Mouse (Mus musculus): ENCODE results near the gene Rnf227. TPM values are rescaled to one million over a fixed set of nuclear protein-coding genes. Genes with fewer than 3 reads are reported as not detected.

The Rnf227 gene
- polyA plus RNA-seq, 1 experiment from 2014 or later = 6.6 TPM

GRCm38 (mm10) chr11:69381356-69381755 lies 41.1 kb downstream of the Rnf227 start:
- WGBS = 67% methylated on average over 6 of the region's 6 CpGs
- Histone ChIP-seq H3K4me2 (ENCODE audit: low read length) (no peak overlapping the region), H3K4me3 (ENCODE audit: control insufficient read depth in 1 of 2, insufficient read depth in 1 of 2, low read depth in 1 of 2, low read length in 2 of 2) (no peak overlapping the region), H3K9ac (ENCODE audit: low read length) (no peak overlapping the region), H3K36me3 (ENCODE audit: control insufficient read depth, insufficient read depth, low read length) (0 out of 2 replicates have a peak, but pooled peaks cover 4% of the 10 kb centered on the region), H3K27me3 (ENCODE audit: control insufficient read depth, insufficient read depth, low read length) (no peaks in the 10 kb centered on the region), H3K27ac (replicated peaks in 1 of 2; ENCODE audit: control insufficient read depth in 1 of 2, insufficient read depth in 1 of 2, low read depth in 2 of 2, low read length in 2 of 2) (no peak overlapping the region), H3K9me3 (ENCODE audit: control insufficient read depth, low read length) (no peaks in the 10 kb centered on the region), H3K4me1 (ENCODE audit: control insufficient read depth in 2 of 2, insufficient read depth in 2 of 2, low read length in 2 of 2) (peaks cover 7 to 16% of the 10 kb centered on the region in 2 experiments; a peak in 2 of 4 replicates)
- no peak for ATAC-seq (ENCODE audit: insufficient number of reproducible peaks, insufficient read depth, low FRiP score, low read depth)

- Histone ChIP-seq H3K9ac (ENCODE audit: low read length) (no peak overlapping the region), H3K4me1 (ENCODE audit: control insufficient read depth in 2 of 2, insufficient read depth in 2 of 2, low read length in 2 of 2) (peaks cover 7 to 16% of the 10 kb centered on the region in 2 experiments; a peak in 2 of 4 replicates), H3K4me2 (ENCODE audit: low read length) (no peak overlapping the region), H3K4me3 (ENCODE audit: control insufficient read depth in 1 of 2, insufficient read depth in 1 of 2, low read depth in 1 of 2, low read length in 2 of 2) (no peak overlapping the region), H3K9me3 (ENCODE audit: control insufficient read depth, low read length) (no peaks in the 10 kb centered on the region), H3K36me3 (ENCODE audit: control insufficient read depth, insufficient read depth, low read length) (no peaks in the 10 kb centered on the region), H3K27ac (replicated peaks in 1 of 2; ENCODE audit: control insufficient read depth in 1 of 2, insufficient read depth in 1 of 2, low read depth in 2 of 2, low read length in 2 of 2) (no peak overlapping the region), H3K27me3 (ENCODE audit: control insufficient read depth, insufficient read depth, low read length) (no peaks in the 10 kb centered on the region)
- 44% methylated on average over 10 of the region's 10 CpGs for WGBS
- ATAC-seq (ENCODE audit: insufficient number of reproducible peaks, insufficient read depth, low FRiP score, low read depth) = no peak
Observed at GRCm38 (mm10) chr11:69382478-69383105, 42.3 kb downstream of the Rnf227 start.

GRCm38 (mm10) chr11:69384979-69385378 lies 44.7 kb downstream of the Rnf227 start:
- H3K36me3 ChIP-seq (ENCODE audit: control insufficient read depth, insufficient read depth, low read length) = no peaks in the 10 kb centered on the region
- no peak overlapping the region for H3K4me2 ChIP-seq (ENCODE audit: low read length)
- no peaks in the 10 kb centered on the region for H3K9me3 ChIP-seq (ENCODE audit: control insufficient read depth, low read length)
- H3K27me3 ChIP-seq (ENCODE audit: control insufficient read depth, insufficient read depth, low read length) = no peaks in the 10 kb centered on the region
- whole genome bisulfite sequencing = 79% methylated on average over 6 of the region's 6 CpGs
- H3K27ac ChIP-seq (replicated peaks in 1 of 2; ENCODE audit: control insufficient read depth in 1 of 2, insufficient read depth in 1 of 2, low read depth in 2 of 2, low read length in 2 of 2) = no peak overlapping the region
- peaks cover 7 to 16% of the 10 kb centered on the region in 2 experiments; a peak in 2 of 4 replicates for H3K4me1 ChIP-seq (ENCODE audit: control insufficient read depth in 2 of 2, insufficient read depth in 2 of 2, low read length in 2 of 2)
- H3K4me3 ChIP-seq (ENCODE audit: control insufficient read depth in 1 of 2, insufficient read depth in 1 of 2, low read depth in 1 of 2, low read length in 2 of 2) = no peak overlapping the region
- H3K9ac ChIP-seq (ENCODE audit: low read length) = no peak overlapping the region
- no peak for ATAC-seq (ENCODE audit: insufficient number of reproducible peaks, insufficient read depth, low FRiP score, low read depth)

GRCm38 (mm10) chr11:69386758-69387157 lies 46.5 kb downstream of the Rnf227 start:
- H3K4me2 ChIP-seq (ENCODE audit: low read length) = no peak overlapping the region
- WGBS = 70% methylated on average over 7 of the region's 7 CpGs
- H3K9ac ChIP-seq (ENCODE audit: low read length) = no peak overlapping the region
- H3K36me3 ChIP-seq (ENCODE audit: control insufficient read depth, insufficient read depth, low read length) = no peaks in the 10 kb centered on the region
- no peaks in the 10 kb centered on the region for H3K27me3 ChIP-seq (ENCODE audit: control insufficient read depth, insufficient read depth, low read length)
- peaks cover 4 to 6% of the 10 kb centered on the region in 2 experiments; a peak in 2 of 4 replicates for H3K4me1 ChIP-seq (ENCODE audit: control insufficient read depth in 2 of 2, insufficient read depth in 2 of 2, low read length in 2 of 2)
- H3K9me3 ChIP-seq (ENCODE audit: control insufficient read depth, low read length) = no peaks in the 10 kb centered on the region
- no peak overlapping the region for H3K27ac ChIP-seq (replicated peaks in 1 of 2; ENCODE audit: control insufficient read depth in 1 of 2, insufficient read depth in 1 of 2, low read depth in 2 of 2, low read length in 2 of 2)
- H3K4me3 ChIP-seq (ENCODE audit: control insufficient read depth in 1 of 2, insufficient read depth in 1 of 2, low read depth in 1 of 2, low read length in 2 of 2) = no peak overlapping the region
- no peak for ATAC-seq (ENCODE audit: insufficient number of reproducible peaks, insufficient read depth, low FRiP score, low read depth)

GRCm38 (mm10) chr11:69388680-69389079 lies 48.4 kb downstream of the Rnf227 start:
- no peaks in the 10 kb centered on the region; a peak in 1 of 4 replicates for H3K4me1 ChIP-seq (ENCODE audit: control insufficient read depth in 2 of 2, insufficient read depth in 2 of 2, low read length in 2 of 2)

GRCm38 (mm10) chr11:69389531-69390399 lies 49.5 kb downstream of the Rnf227 start:
- WGBS = 68% methylated on average over 14 of the region's 14 CpGs
- Histone ChIP-seq H3K9me3 (ENCODE audit: control insufficient read depth, low read length) (no peaks in the 10 kb centered on the region), H3K27me3 (ENCODE audit: control insufficient read depth, insufficient read depth, low read length) (no peaks in the 10 kb centered on the region), H3K4me2 (ENCODE audit: low read length) (no peak overlapping the region), H3K4me1 (ENCODE audit: control insufficient read depth in 2 of 2, insufficient read depth in 2 of 2, low read length in 2 of 2) (peaks cover 0 to 4% of the 10 kb centered on the region in 2 experiments; a peak in 1 of 4 replicates), H3K4me3 (ENCODE audit: control insufficient read depth in 1 of 2, insufficient read depth in 1 of 2, low read depth in 1 of 2, low read length in 2 of 2) (no peak overlapping the region), H3K36me3 (ENCODE audit: control insufficient read depth, insufficient read depth, low read length) (peaks cover 4% of the 10 kb centered on the region; the same call in 1 of the 2 replicates), H3K9ac (ENCODE audit: low read length) (no peak overlapping the region), H3K27ac (replicated peaks in 1 of 2; ENCODE audit: control insufficient read depth in 1 of 2, insufficient read depth in 1 of 2, low read depth in 2 of 2, low read length in 2 of 2) (no peak overlapping the region)
- ATAC-seq (ENCODE audit: insufficient number of reproducible peaks, insufficient read depth, low FRiP score, low read depth) = no peak

More at GRCm38 (mm10) chr11:69388680-69389079, 48.4 kb downstream of the Rnf227 start:
- ATAC-seq (ENCODE audit: insufficient number of reproducible peaks, insufficient read depth, low FRiP score, low read depth) = no peak
- Histone ChIP-seq H3K9ac (ENCODE audit: low read length) (no peak overlapping the region), H3K9me3 (ENCODE audit: control insufficient read depth, low read length) (no peaks in the 10 kb centered on the region), H3K27ac (replicated peaks in 1 of 2; ENCODE audit: control insufficient read depth in 1 of 2, insufficient read depth in 1 of 2, low read depth in 2 of 2, low read length in 2 of 2) (no peak overlapping the region), H3K4me3 (ENCODE audit: control insufficient read depth in 1 of 2, insufficient read depth in 1 of 2, low read depth in 1 of 2, low read length in 2 of 2) (no peak overlapping the region), H3K27me3 (ENCODE audit: control insufficient read depth, insufficient read depth, low read length) (no peaks in the 10 kb centered on the region), H3K36me3 (ENCODE audit: control insufficient read depth, insufficient read depth, low read length) (peaks cover 4% of the 10 kb centered on the region; the same call in 1 of the 2 replicates), H3K4me2 (ENCODE audit: low read length) (no peak overlapping the region)
- WGBS = 95% methylated on average over 4 of the region's 4 CpGs

GRCm38 (mm10) chr11:69390400-69391034 lies 50.3 kb downstream of the Rnf227 start:
- Histone ChIP-seq H3K27me3 (ENCODE audit: control insufficient read depth, insufficient read depth, low read length) (no peaks in the 10 kb centered on the region), H3K4me3 (ENCODE audit: control insufficient read depth in 1 of 2, insufficient read depth in 1 of 2, low read depth in 1 of 2, low read length in 2 of 2) (no peak overlapping the region), H3K9ac (ENCODE audit: low read length) (no peak overlapping the region), H3K36me3 (ENCODE audit: control insufficient read depth, insufficient read depth, low read length) (peaks cover 4% of the 10 kb centered on the region; the same call in 1 of the 2 replicates), H3K27ac (replicated peaks in 1 of 2; ENCODE audit: control insufficient read depth in 1 of 2, insufficient read depth in 1 of 2, low read depth in 2 of 2, low read length in 2 of 2) (no peak overlapping the region), H3K4me2 (ENCODE audit: low read length) (no peak overlapping the region), H3K4me1 (ENCODE audit: control insufficient read depth in 2 of 2, insufficient read depth in 2 of 2, low read length in 2 of 2) (peaks cover 0 to 4% of the 10 kb centered on the region in 2 experiments; a peak in 1 of 4 replicates), H3K9me3 (ENCODE audit: control insufficient read depth, low read length) (no peaks in the 10 kb centered on the region)
- WGBS = 47% methylated on average over 10 of the region's 10 CpGs
- ATAC-seq (ENCODE audit: insufficient number of reproducible peaks, insufficient read depth, low FRiP score, low read depth) = no peak
